Comparison of ENCODE assay signal across 8 mouse cellular contexts in the genomic region with DNA sequence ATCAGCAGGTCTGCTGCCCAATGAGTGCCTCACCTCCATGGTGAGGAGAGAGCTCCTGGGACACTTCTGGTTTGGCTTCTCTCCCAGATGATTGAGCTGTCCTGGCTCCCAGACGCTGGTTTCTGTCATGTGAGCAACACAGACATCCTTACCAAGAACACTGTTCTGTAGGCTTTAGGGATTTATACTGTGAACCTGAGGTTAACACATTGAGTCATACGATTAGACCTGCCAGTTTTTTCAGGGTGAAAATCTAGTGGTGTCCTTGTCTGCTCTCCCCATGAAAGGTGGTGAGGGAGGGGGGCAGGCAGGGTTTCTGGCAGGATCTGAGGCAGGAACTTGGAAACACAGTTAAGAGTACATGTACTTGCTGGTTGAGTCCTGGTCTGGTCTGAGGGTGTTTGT. TPM values are rescaled to one million over a fixed set of nuclear protein-coding genes. Genes with fewer than 3 reads are reported as not detected.
DNase-seq lines count a peak whose midpoint lies in the region; ATAC-seq and TF ChIP-seq lines count a peak whose summit lies in the region.

No protein-coding gene starts in this region.

- ATAC-seq in limb, embryonic 15.5 days (ENCODE audit: insufficient number of reproducible peaks, low FRiP score, low TSS enrichment, low read depth), result no peak
- peak; percentile 74; the same call in 1 of the 2 replicates for ATAC-seq in heart, embryonic 13.5 days (ENCODE audit: extremely low read depth, insufficient number of reproducible peaks, low FRiP score, low TSS enrichment)

- peaks cover 46% of the 10 kb centered on the region for H3K4me1 ChIP-seq in limb, embryonic 15.5 days
- H3K4me1 ChIP-seq in limb, embryonic 10.5 days, result peaks cover 17% of the 10 kb centered on the region
- peaks cover 100% of the 10 kb centered on the region for H3K4me1 ChIP-seq in heart, embryonic 13.5 days

- H3K9me3 ChIP-seq in limb, embryonic 15.5 days, result no peaks in the 10 kb centered on the region
- H3K9me3 ChIP-seq in limb, embryonic 10.5 days (replicated peaks), result no peaks in the 10 kb centered on the region
- no peaks in the 10 kb centered on the region for H3K9me3 ChIP-seq in heart, embryonic 13.5 days

- TF ChIP-seq POLR2A in myocyte (IDR thresholded peaks at IDR 0.05; ENCODE audit: insufficient read length, low read depth), result no peak

- H3K79me2 ChIP-seq in myocyte (ENCODE audit: control insufficient read depth, insufficient read depth), result peaks cover 32% of the 10 kb centered on the region

- no peaks in the 10 kb centered on the region for H3K27me3 ChIP-seq in limb, embryonic 15.5 days
- no peaks in the 10 kb centered on the region for H3K27me3 ChIP-seq in limb, embryonic 10.5 days (ENCODE audit: low read depth, poor library complexity, severe bottlenecking)
- H3K27me3 ChIP-seq in heart, embryonic 13.5 days (replicated peaks), result no peaks in the 10 kb centered on the region
- no peaks in the 10 kb centered on the region for H3K27me3 ChIP-seq in myocyte (ENCODE audit: control insufficient read depth, insufficient read depth, insufficient read length)

- no peak for DNase-seq in limb, embryonic 10.5 days (ENCODE audit: low spot score)
- DNase-seq in adrenal gland, postnatal 14 days, result peak; percentile 69
- DNase-seq in thymus, postnatal 14 days, result no peak
- no peak for DNase-seq in kidney, postnatal 4 days
- no peak for DNase-seq in Muller cell, postnatal 12 days (ENCODE audit: inconsistent ontology term)

- no peak overlapping the region for H3ac ChIP-seq in myocyte (ENCODE audit: control insufficient read depth, insufficient read length)

- H3K4me3 ChIP-seq in limb, embryonic 15.5 days, result no peak overlapping the region
- H3K4me3 ChIP-seq in limb, embryonic 10.5 days, result no peak overlapping the region
- no peak overlapping the region for H3K4me3 ChIP-seq in heart, embryonic 13.5 days
- H3K4me3 ChIP-seq in myocyte, result no peak overlapping the region

- no peaks in the 10 kb centered on the region for H3K36me3 ChIP-seq in limb, embryonic 15.5 days
- no peaks in the 10 kb centered on the region for H3K36me3 ChIP-seq in limb, embryonic 10.5 days
- no peaks in the 10 kb centered on the region for H3K36me3 ChIP-seq in heart, embryonic 13.5 days
- H3K36me3 ChIP-seq in myocyte (ENCODE audit: control insufficient read depth, insufficient read depth), result no peaks in the 10 kb centered on the region

- no peak overlapping the region for H3K4me2 ChIP-seq in limb, embryonic 15.5 days
- H3K4me2 ChIP-seq in heart, embryonic 13.5 days, result peak overlapping the region; percentile 57
- peak overlapping the region; percentile 75 for H3K4me2 ChIP-seq in myocyte (ENCODE audit: low read depth)

- H3K27ac ChIP-seq in limb, embryonic 15.5 days, result peak overlapping the region; percentile 17; the same call in 1 of the 2 replicates
- no peak overlapping the region for H3K27ac ChIP-seq in limb, embryonic 10.5 days
- peak overlapping the region; percentile 95 for H3K27ac ChIP-seq in heart, embryonic 13.5 days (replicated peaks)

- 41% methylated on average over 2 of the region's 2 CpGs for WGBS in limb, embryonic 15.5 days
- WGBS in limb, embryonic 10.5 days, result 77% methylated on average over 2 of the region's 2 CpGs
- WGBS in heart, embryonic 13.5 days, result 17% methylated on average over 2 of the region's 2 CpGs

- H3K9ac ChIP-seq in limb, embryonic 15.5 days, result no peak overlapping the region
- peak overlapping the region; percentile 71 for H3K9ac ChIP-seq in heart, embryonic 13.5 days

TF ChIP-seq in myocyte, 11 proteins besides CTCF, POLR2A, EP300 and RAD21:
- peak; percentile 76 for TF ChIP-seq USF1 (IDR thresholded peaks at IDR 0.05; ENCODE audit: low read depth)
- TF ChIP-seq E2F4 (IDR thresholded peaks at IDR 0.05; ENCODE audit: insufficient read depth), result no peak

RNA-seq across cellular contexts. Expression of a gene that starts 54.3 kb away (rescaled TPM):
- polyA plus RNA-seq in limb, embryonic 15.5 days (2015; fragmentation: Nextera tagmentation; extraction: Ambion mirVana), result 8.3 and 10.5 TPM in 2 replicates
- polyA plus RNA-seq in limb, embryonic 10.5 days (2016; fragmentation: Nextera tagmentation; extraction: Ambion mirVana), result 4.0 and 5.2 TPM in 2 replicates
- total RNA-seq in adrenal gland, postnatal 14 days (2021), result 20.1 and 22.3 TPM in 2 replicates
- 18.5 and 18.6 TPM in 2 replicates for polyA plus RNA-seq in heart, embryonic 13.5 days (2015; fragmentation: Nextera tagmentation; extraction: Ambion mirVana)
- polyA plus RNA-seq in myocyte (2012; fragmentation: generic; extraction: Trizol), result 10.1 TPM
